Mouse (Mus musculus): ENCODE data around the gene Ttc21a.

The Ttc21a gene

GRCm38 (mm10) chr9:119937005-119937773 lies at the start of gene Ttc21a, which contains the start of gene Gorasp1:
Gene Ttc21a (plus strand): TSS chr9:119937606.
Gene Gorasp1 (minus strand): TSS chr9:119937565.
- no peak for TF ChIP-seq GATA4 (IDR thresholded peaks at IDR 0.05; ENCODE audit: insufficient replicate concordance, low read length)

- TF ChIP-seq GATA4 (IDR thresholded peaks at IDR 0.05; ENCODE audit: insufficient replicate concordance, low read length): no peak
Measured at GRCm38 (mm10) chr9:119888843-119889246, 48.6 kb upstream of the Ttc21a start.

- no peak for TF ChIP-seq GATA4 (IDR thresholded peaks at IDR 0.05; ENCODE audit: insufficient replicate concordance, low read length)
Measured at GRCm38 (mm10) chr9:119889446-119889845, 48.0 kb upstream of the Ttc21a start.

GRCm38 (mm10) chr9:119890692-119891091 lies 46.7 kb upstream of the Ttc21a start:
- TF ChIP-seq GATA4 (IDR thresholded peaks at IDR 0.05; ENCODE audit: insufficient replicate concordance, low read length): no peak

GRCm38 (mm10) chr9:119893881-119894280 lies 43.5 kb upstream of the Ttc21a start:
- no peak for TF ChIP-seq GATA4 (IDR thresholded peaks at IDR 0.05; ENCODE audit: insufficient replicate concordance, low read length)

GRCm38 (mm10) chr9:119894339-119895009 lies 42.9 kb upstream of the Ttc21a start, which contains the start of gene Wdr48:
Gene Wdr48 (plus strand): TSS chr9:119894878.
- no peak for TF ChIP-seq GATA4 (IDR thresholded peaks at IDR 0.05; ENCODE audit: insufficient replicate concordance, low read length)

GRCm38 (mm10) chr9:119895040-119895721 lies 42.2 kb upstream of the Ttc21a start:
- no peak for TF ChIP-seq GATA4 (IDR thresholded peaks at IDR 0.05; ENCODE audit: insufficient replicate concordance, low read length)

GRCm38 (mm10) chr9:119899446-119899845 lies 38.0 kb upstream of the Ttc21a start:
- TF ChIP-seq GATA4 (IDR thresholded peaks at IDR 0.05; ENCODE audit: insufficient replicate concordance, low read length): no peak

GRCm38 (mm10) chr9:119902410-119903151 lies 34.8 kb upstream of the Ttc21a start:
- TF ChIP-seq GATA4 (IDR thresholded peaks at IDR 0.05; ENCODE audit: insufficient replicate concordance, low read length): no peak

GRCm38 (mm10) chr9:119908708-119909107 lies 28.7 kb upstream of the Ttc21a start:
- no peak for TF ChIP-seq GATA4 (IDR thresholded peaks at IDR 0.05; ENCODE audit: insufficient replicate concordance, low read length)

GRCm38 (mm10) chr9:119909931-119910330 lies 27.5 kb upstream of the Ttc21a start:
- no peak for TF ChIP-seq GATA4 (IDR thresholded peaks at IDR 0.05; ENCODE audit: insufficient replicate concordance, low read length)

- no peak for TF ChIP-seq GATA4 (IDR thresholded peaks at IDR 0.05; ENCODE audit: insufficient replicate concordance, low read length)
Measured at GRCm38 (mm10) chr9:119913087-119913838, 24.1 kb upstream of the Ttc21a start.

- TF ChIP-seq GATA4 (IDR thresholded peaks at IDR 0.05; ENCODE audit: insufficient replicate concordance, low read length): no peak
Measured at GRCm38 (mm10) chr9:119919858-119920257, 17.5 kb upstream of the Ttc21a start.

GRCm38 (mm10) chr9:119923462-119923861 lies 13.9 kb upstream of the Ttc21a start:
- TF ChIP-seq GATA4 (IDR thresholded peaks at IDR 0.05; ENCODE audit: insufficient replicate concordance, low read length): no peak
